Mouse (Mus musculus) frontal cortex, adult (tissue): ENCODE measurements around the gene Cryz.
"Not testable (repeated sequence)": the region's sequence is repeated elsewhere in the genome, so short reads cannot be mapped to it uniquely, and the experiment has no call there.

Source experiments
- ATAC-seq: cut with Nextera tagmentation; 2 replicates; pipeline ENCODE4 v1.9.2; 2017; ENCODE audit warnings: mild to moderate bottlenecking, moderate library complexity, mixed read lengths; ENCODE audit not compliant: low TSS enrichment

The Cryz gene

GRCm38 (mm10) chr3:154611888-154612287 lies 15.4 kb downstream of the Cryz start:
- ATAC-seq = no peak

- ATAC-seq = no peak
Observed at GRCm38 (mm10) chr3:154614771-154615170, 18.3 kb downstream of the Cryz start.

GRCm38 (mm10) chr3:154615304-154615703 lies 18.8 kb downstream of the Cryz start:
- no peak for ATAC-seq

GRCm38 (mm10) chr3:154616106-154616505 lies 19.6 kb downstream of the Cryz start:
- no peak for ATAC-seq

GRCm38 (mm10) chr3:154628284-154628683 lies 31.8 kb downstream of the Cryz start:
- ATAC-seq = no peak

- ATAC-seq = not testable (repeated sequence)
Observed at GRCm38 (mm10) chr3:154631281-154631680, 34.8 kb downstream of the Cryz start.

- ATAC-seq = no peak
Observed at GRCm38 (mm10) chr3:154633091-154633490, 36.6 kb downstream of the Cryz start.

- ATAC-seq = peak; percentile 34; the same call in 1 of the 2 replicates
Observed at GRCm38 (mm10) chr3:154646638-154647442, 50.3 kb downstream of the Cryz start.

- ATAC-seq = 0 out of 2 replicates have a peak, but pooled peaks have one; percentile 7
Observed at GRCm38 (mm10) chr3:154647443-154647780, 50.9 kb downstream of the Cryz start.

- no peak for ATAC-seq
Observed at GRCm38 (mm10) chr3:154649411-154650285, 53.1 kb downstream of the Cryz start.

DNA sequence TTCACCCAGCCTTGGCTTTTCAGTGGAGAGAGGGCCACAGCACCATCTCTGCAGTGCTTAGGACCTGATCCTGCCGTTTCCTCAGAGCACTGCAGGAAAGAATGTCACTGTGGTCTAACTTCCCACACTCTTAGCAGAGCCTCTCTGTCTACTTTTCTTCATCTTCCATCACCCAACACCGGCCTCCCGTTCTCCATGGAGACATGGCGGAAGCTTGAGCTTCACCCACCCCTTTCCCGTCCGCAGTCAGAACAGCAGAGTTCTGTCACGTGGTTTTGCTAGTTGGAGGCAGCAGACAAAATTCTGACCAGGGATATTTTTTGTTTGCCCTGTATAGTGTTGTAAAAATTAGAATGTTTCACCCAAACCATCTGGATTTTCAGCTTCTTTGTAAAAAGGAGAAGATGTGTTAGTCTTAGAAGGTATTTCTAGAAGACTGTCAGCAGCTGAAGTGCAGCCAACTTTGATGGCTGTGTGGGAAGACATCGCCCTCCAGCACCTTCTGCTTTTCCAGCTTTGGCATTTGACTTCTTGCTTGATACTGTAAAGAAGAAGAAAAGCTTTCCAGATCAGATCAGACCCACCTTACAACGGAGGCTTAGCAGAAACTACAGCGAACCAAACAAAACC lies 54.8 kb downstream of the Cryz start:
- peak; percentile 72 for ATAC-seq

DNA sequence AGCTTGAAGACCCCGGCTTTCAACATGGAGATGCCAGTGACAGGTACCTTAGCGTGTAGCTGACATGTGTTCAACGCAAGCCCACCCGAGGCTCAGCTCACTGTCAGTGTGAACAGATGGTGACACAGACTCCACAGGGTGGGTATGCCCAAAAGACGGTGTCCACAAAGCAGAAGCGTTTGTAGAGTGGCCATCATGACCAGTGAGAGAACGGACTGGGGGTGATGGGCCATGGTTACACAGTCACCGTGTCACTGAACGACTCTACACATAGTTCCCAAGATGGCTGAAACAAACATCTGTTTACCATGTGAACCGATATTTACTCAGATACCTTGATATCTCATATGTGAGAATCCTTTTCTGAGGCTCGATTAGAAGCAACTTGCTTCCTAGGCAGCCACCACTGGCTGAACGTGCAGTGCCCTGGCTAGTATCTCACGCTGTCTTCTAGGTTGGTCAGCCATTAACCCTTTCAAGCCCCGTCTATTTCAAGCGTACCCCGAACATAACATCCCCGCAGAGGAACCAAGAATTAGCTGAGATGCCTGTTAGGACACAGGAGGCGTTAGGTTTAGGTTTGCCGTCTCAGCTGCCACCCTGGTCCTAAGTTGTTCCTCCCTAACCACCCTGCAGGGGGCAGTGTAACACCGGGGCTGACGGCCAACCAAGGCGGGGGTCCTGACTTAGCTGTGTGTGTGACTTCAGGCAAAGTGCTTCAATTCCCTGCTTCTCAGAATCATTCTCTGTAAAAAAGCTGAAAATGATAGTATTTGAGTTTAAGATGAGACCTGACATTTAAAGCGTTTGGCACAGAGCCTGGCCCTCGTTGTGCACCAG lies 56.3 kb downstream of the Cryz start:
- peak; percentile 56; the same call in 1 of the 2 replicates for ATAC-seq

DNA sequence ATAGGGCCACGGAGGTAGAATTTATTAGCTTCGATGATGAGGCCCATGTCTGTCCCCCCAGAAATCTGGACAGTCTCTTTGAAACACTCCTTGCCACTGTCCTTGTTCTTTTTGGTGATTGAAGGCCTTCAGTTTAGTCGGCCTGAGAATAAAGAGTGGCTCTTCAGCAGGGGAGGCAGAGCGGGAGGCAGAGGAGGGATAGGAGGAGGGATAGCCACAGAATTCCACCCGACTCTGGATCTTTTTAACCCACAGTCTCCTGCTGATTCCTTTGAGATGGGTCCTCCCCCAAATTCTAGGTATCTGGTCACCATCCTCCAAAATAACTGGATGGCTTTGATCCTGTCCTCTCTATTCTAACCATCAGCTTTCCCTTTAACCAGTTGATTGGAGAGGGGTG lies 56.9 kb downstream of the Cryz start:
- no peak for ATAC-seq

DNA sequence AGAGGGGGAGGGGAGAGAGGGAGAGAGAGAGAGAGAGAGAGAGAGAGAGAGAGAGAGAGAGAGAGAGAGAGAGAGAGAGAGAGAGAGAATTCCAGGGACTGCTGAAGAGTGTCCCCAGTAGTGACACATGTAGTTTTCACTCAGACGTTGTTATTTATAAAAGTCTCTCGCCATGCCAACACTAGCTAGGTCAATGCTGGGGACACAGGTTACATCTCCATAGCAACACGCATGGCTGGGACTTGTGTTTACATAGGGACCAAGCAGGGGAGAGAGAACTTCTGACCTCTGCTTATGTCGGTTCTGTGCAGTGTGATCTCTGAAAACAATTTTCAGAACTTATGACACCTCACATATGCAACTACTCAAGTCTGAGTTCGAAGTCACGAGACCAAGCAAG lies 57.8 kb downstream of the Cryz start:
- ATAC-seq = no peak

DNA sequence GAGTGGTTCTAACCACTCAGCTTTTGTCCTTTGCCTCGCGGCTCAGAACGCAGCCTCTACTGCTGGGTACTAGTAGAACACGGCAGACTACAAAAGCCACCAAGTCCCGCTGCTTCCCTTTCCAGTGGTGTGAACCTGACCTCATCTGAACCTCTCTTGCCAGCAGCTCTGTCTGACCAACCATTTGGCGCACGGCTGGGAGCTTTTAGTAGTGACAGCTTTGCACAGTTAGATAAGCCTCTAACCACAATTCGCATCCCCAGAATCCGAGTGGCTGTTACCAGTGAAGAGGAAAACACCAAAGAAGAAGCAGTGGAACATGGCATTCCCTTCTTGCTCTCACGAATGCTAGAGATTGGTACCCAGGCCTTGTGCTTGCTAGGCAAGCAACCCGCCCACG lies 58.4 kb downstream of the Cryz start:
- no peak for ATAC-seq

DNA sequence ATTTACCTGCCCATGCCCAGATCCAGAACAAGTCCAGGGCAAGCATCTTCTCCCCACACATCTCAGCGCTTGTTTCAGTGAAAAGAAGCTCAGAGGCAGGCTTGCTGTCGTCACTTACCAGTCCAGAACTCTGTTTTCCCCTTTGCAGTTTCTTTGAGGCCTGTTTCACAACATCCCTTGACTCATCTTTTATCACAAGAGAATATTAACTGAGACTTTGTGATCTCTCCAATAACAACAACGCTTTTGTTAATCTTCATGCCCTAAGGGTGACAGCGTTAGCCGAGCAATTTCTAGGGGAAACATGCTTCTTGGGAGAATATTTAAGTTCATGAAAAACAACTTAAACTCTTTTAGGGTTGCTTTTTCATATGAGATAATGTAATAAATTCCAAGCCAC lies 59.2 kb downstream of the Cryz start:
- no peak for ATAC-seq

GRCm38 (mm10) chr3:154663545-154663944 lies 67.0 kb downstream of the Cryz start, which contains the start of gene Erich3:
TSS of gene Erich3 (plus strand) at chr3:154663859.
- ATAC-seq = no peak

GRCm38 (mm10) chr3:154663976-154664581 lies 67.6 kb downstream of the Cryz start:
- peak; percentile 88 for ATAC-seq

- peak; percentile 13 for ATAC-seq
Observed at GRCm38 (mm10) chr3:154664636-154665035, 68.1 kb downstream of the Cryz start.

GRCm38 (mm10) chr3:154668485-154668884 lies 72.0 kb downstream of the Cryz start:
- ATAC-seq = peak; percentile 78

GRCm38 (mm10) chr3:154670584-154670983 lies 74.1 kb downstream of the Cryz start:
- ATAC-seq = no peak
